Mouse (Mus musculus): Measurements from ENCODE around the gene Slc38a6.

GRCm38 (mm10) chr12:73274921-73275320 lies 11.7 kb upstream of the Slc38a6 start:
- TF ChIP-seq CTCF (IDR thresholded peaks at IDR 0.05; ENCODE audit: borderline replicate concordance, insufficient read depth, low read length) (no peak), POLR2A (IDR thresholded peaks at IDR 0.05; ENCODE audit: low read depth, low read length) (no peak)

Measured in embryonic fibroblast, embryonic 13.5 days (primary cell).